Mouse (Mus musculus): ENCODE data around the gene Mpv17l.
A peak's percentile ranks its signal among the peaks of the same experiment; 100 is the strongest.
"Not testable (repeated sequence)": the region's sequence is repeated elsewhere in the genome, so short reads cannot be mapped to it uniquely, and the experiment has no call there.

Mpv17l gene

DNA sequence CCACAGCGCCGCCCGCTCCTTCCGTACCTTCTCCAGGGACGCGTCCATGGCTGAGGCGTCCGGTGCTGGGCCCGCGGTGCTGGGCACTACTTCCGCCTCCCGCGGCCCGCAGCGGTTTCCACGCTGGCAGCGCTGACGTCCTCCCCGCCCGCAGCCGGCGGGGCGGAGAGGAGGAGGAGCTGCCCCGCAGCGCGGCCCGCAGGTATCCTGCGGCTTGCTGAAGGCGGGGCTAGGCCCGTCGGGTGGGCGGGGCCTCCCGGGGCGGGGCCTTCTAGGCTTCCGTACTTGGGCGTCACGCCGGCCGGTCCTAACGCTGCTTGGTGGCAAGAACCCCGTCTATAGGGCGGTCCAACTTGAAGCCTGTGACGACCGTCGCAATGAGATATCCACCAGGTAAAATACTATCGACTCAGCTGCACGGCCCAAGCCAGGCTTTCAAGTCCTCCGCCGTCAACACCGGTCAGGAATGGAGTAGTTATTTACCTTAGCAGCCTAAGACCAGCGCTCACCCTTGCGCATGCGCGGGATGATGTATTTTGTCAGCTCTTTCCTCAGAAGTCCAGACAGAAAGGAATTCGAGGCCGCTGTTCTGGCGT lies at the start of gene Mpv17l, which contains the start of gene Pdxdc1:
TSS of gene Mpv17l (plus strand) at position 274 of the 596 bp plus-strand sequence.
TSS of gene Pdxdc1 (minus strand) at position 244 of the 596 bp plus-strand sequence.
- peak; percentile 93 for DNase-seq (ENCODE audit: low read depth, low spot score)

- DNase-seq (ENCODE audit: low read depth, low spot score), result no peak
These were observed 49.1 kb upstream of the Mpv17l start for GRCm38 (mm10) chr16:13853886-13854285.

- no peak for DNase-seq (ENCODE audit: low read depth, low spot score)
These were observed 36.9 kb upstream of the Mpv17l start for GRCm38 (mm10) chr16:13866076-13866475.

DNA sequence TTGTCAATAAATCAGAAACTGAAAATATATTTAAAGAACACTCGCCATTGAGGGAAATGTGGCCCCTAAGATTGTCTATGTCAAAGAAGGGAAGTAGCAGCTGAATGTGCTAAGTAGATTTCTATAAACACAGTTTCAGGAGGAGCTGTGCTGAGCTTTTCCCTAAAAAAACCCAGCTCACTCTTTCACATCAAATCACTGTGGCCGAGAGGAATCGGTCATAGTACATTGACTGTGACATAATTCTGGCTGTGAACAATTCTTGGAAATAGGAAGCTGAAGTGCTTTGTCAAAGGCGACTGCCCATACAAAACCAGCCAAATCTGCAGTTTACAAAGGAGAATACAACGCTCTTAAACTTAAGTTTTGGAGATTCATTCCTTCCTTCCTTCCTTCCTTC lies 36.3 kb upstream of the Mpv17l start:
- DNase-seq (ENCODE audit: low read depth, low spot score), result no peak

DNA sequence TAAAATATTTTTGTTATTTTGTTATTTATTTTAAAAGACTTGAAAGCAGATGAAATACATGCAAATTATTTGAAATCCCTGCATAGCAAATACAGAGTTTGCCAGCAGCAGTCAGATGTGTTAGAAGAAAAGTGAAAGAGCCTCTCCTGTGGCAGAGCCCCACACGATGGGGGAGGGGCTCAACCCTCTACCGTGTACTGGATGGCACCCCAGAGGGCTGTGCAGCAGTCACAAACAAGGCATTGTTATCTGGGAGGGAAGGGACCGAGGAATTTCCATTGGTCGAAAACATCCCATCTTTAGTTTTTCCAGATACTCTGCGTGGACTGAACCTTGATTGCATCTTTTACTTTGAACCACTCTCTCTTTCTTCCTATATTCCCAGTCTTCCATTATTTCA lies 35.6 kb upstream of the Mpv17l start:
- DNase-seq (ENCODE audit: low read depth, low spot score), result not testable (repeated sequence)

- no peak for DNase-seq (ENCODE audit: low read depth, low spot score)
These were observed 34.9 kb upstream of the Mpv17l start for GRCm38 (mm10) chr16:13867910-13868514.

- no peak for DNase-seq (ENCODE audit: low read depth, low spot score)
These were observed 27.5 kb upstream of the Mpv17l start for GRCm38 (mm10) chr16:13875483-13875882.

DNA sequence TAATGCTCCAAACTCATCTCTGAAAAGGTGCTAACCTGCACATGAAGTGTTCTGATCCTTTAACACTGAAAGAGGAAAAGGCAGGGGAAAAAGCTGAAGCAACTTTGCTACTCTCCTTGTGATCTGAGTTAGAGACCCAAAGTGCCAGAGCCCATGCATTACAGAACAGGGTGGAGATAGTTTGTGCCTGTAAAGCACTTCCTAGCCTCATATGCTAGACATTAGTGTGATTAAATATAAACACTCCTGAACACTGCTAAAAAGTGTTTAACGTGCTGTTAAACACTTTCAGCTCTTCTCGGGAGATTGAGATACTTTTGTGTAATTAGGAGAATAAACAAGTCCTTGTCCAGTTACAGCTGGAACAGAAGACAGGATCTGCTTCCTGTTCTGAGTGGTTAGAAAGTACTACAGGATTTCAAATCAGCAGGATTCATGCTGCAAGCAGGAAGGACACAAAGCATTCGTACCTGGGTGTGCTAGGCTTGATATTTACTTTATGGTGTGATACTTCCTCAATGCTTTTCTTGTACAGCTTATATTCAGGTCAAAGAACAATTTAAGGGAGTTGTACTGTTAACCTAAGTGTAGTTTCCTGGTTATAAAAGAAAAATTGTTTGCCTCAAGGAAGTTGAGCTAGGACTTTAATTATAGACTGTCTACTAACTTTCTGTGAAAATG lies 19.7 kb upstream of the Mpv17l start:
- no peak for DNase-seq (ENCODE audit: low read depth, low spot score)

DNA sequence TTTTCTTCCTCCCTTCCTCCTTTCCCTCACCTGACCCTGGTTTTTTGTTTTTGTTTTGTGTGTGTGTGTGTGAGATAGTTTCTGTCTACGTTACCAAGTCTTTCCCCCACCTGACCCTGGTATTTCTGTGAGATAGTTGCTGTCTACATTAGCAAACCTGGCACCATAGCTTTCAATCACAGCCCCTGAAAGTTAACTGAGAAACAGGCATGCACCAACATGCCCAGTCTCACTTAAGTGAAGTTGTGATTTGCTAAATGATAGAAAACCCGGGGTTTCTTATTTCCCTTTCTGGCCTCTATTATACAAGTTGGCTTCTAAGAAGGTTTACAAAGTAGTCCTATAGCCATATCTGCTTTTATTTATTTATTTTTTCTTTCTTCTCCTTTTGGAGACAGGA lies 12.5 kb upstream of the Mpv17l start:
- DNase-seq (ENCODE audit: low read depth, low spot score), result no peak

GRCm38 (mm10) chr16:13892850-13893249 lies 10.1 kb upstream of the Mpv17l start:
- DNase-seq (ENCODE audit: low read depth, low spot score), result no peak

DNA sequence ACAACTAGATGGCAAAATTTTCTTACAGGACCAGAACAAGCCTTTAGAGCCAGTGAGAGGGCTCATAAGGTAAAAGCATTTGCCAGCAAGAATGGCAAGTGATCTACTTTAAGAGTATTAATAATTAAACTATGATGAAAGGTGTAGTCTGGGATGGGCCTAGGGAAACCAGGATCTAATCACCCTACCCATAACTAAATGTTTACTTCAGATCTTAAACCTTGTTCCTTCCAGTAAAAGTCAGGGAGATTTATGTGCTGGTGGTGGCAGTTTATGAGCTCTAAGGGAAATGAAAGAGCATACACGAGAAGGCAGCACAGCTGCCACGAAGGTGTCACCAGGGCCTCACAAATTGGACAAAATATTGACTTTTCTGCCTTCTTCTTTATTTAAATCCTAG lies 8.9 kb upstream of the Mpv17l start:
- no peak for DNase-seq (ENCODE audit: low read depth, low spot score)

DNA sequence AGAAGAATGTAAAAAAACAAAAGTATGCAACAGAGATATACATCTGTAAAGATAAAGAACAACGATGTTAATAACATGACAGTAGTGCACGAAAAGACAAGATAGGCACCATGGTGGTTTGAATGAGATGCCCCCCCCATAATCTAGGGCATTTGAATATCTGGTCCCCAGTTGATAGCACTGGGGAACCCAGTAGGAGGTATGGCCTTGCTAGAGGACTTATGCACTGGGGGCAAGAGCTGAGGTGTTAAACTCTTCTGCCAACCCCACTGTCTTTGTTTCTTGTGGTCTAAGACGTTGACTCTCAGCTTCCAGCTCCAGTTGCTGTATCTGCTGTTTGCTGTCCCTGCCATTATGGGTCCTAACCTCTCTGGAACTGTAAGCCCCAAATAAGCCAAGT lies 7.2 kb upstream of the Mpv17l start:
- DNase-seq (ENCODE audit: low read depth, low spot score), result no peak

DNA sequence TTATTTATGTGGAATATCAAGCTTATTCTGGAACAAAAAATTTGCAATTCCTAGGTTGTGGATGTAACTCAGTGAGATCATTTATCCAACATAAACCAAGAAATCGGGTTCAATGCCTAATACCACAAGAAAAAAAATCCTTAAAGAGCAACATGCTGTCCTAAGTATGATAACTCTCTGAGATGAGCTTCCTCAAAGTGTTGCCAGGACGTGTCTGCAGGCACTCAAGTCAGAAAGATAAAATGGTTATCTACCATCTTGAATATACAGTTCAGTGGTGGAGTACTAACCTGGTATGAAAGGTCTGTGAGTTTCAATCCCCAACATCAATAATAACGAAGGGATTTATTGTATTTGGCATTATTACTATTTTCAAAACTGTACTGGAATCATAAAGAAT lies 6.6 kb upstream of the Mpv17l start:
- no peak for DNase-seq (ENCODE audit: low read depth, low spot score)

- no peak for DNase-seq (ENCODE audit: low read depth, low spot score)
These were observed 4.0 kb upstream of the Mpv17l start for GRCm38 (mm10) chr16:13898981-13899380.

GRCm38 (mm10) chr16:13902397-13902831 lies 547 bp upstream of the Mpv17l start:
- no peak for DNase-seq (ENCODE audit: low read depth, low spot score)

- DNase-seq (ENCODE audit: low read depth, low spot score), result peak; percentile 78
These were observed 527 bp downstream of the Mpv17l start for GRCm38 (mm10) chr16:13903488-13903887.

DNA sequence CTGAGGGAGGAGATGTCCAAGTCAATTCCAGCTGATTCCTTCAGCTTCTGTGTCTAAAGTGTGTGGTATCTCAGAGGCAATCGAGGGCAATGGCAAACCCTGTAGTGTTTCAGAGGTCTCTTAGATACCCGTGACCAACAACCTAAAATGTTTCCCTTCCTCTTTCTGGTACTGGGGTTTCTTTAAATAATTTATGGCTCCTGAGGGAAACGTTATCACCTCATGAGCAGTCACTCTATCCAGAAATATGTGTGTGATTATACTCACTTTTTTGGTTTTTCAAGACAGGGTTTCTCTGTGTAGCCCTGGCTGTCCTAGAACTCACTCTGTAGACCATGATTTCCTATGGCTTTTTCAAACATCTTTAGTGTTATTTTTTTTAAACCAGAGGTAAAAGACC lies 4.3 kb downstream of the Mpv17l start:
- DNase-seq (ENCODE audit: low read depth, low spot score), result no peak

- DNase-seq (ENCODE audit: low read depth, low spot score), result no peak
These were observed 17.1 kb downstream of the Mpv17l start for GRCm38 (mm10) chr16:13920093-13920492.

DNA sequence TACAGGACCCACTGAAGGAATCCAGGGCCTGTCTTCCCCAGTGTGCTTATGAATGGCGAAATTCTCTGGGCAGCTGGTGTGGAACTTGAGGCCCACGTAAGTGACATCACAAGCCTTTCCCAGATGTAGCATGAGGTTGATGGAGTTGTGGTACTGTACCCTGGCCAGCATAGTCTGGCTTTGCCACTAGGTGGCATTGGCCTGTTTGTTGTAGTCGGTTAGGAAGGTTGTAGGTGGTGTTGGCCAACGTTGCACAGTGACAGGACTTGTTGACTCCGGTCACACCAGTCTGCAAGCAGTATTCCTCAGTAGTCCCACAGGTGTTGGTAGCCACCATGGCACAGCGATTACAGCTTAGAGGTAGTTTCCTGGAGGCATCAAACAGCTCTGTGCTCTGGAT lies 18.1 kb downstream of the Mpv17l start:
- DNase-seq (ENCODE audit: low read depth, low spot score), result no peak

DNA sequence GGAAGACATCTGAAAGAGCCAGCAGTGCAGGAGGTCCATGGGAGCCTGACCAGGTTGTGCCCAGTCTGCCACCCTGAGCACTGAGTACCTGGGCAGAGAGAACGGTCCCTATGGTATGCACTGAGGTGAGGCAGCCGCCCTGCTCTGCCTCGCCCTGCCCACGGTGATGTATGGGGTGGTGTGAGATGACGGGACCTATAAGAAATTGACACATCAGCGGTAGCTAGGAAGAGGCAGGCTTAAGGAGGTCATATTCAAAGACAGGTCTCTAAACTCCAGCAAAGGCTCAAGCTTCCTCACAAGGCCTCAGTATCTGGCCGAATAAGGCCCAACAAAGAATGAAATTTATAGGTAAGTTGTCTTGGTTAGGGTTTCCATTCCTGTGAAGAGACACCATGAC lies 18.8 kb downstream of the Mpv17l start:
- no peak for DNase-seq (ENCODE audit: low read depth, low spot score)

DNA sequence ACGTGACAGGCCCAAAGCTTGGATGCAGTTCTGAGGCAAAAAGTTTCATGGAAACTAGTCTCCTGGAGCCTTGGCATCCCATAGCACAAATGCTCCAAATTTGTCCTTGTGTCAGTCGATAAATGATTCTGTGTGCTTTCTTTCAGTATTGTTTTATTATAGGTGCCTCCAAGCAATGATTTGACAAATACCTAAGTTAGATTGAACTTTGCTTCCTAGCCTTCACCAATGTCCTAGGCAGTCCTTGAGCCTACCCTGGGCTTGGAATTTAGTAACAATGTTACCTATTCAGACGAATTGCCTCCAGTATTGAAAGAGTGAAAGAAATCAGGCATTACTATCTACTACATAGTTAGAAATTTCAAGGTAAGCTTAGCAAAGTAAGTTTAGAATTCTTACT lies 19.5 kb downstream of the Mpv17l start:
- DNase-seq (ENCODE audit: low read depth, low spot score), result not testable (repeated sequence)

- not testable (repeated sequence) for DNase-seq (ENCODE audit: low read depth, low spot score)
These were observed 20.0 kb downstream of the Mpv17l start for GRCm38 (mm10) chr16:13922966-13923365.

Measured in retina, postnatal 7 days (tissue).